Mouse (Mus musculus): ENCODE measurements around the gene Serac1.

The Serac1 gene

GRCm38 (mm10) chr17:6079287-6080122 lies at the start of gene Serac1, which contains the start of gene Gtf2h5:
Gene Serac1 (minus strand): TSS chr17:6079741.
Gene Gtf2h5 (plus strand): TSS chr17:6079786.
- peak; percentile 99 for DNase-seq (ENCODE audit: extremely low spot score)

GRCm38 (mm10) chr17:6128039-6128438 lies 48.5 kb upstream of the Serac1 start:
- DNase-seq (ENCODE audit: extremely low spot score): no peak

GRCm38 (mm10) chr17:6125441-6125840 lies 45.9 kb upstream of the Serac1 start:
- no peak for DNase-seq (ENCODE audit: extremely low spot score)

- no peak for DNase-seq (ENCODE audit: extremely low spot score)
Observed at GRCm38 (mm10) chr17:6123776-6124175, 44.2 kb upstream of the Serac1 start.

GRCm38 (mm10) chr17:6118861-6119260 lies 39.3 kb upstream of the Serac1 start:
- no peak for DNase-seq (ENCODE audit: extremely low spot score)

- no peak for DNase-seq (ENCODE audit: extremely low spot score)
Observed at GRCm38 (mm10) chr17:6117917-6118316, 38.4 kb upstream of the Serac1 start.

GRCm38 (mm10) chr17:6117148-6117725 lies 37.7 kb upstream of the Serac1 start:
- DNase-seq (ENCODE audit: extremely low spot score): no peak

GRCm38 (mm10) chr17:6115085-6115484 lies 35.5 kb upstream of the Serac1 start:
- DNase-seq (ENCODE audit: extremely low spot score): no peak

GRCm38 (mm10) chr17:6113653-6114052 lies 34.1 kb upstream of the Serac1 start:
- no peak for DNase-seq (ENCODE audit: extremely low spot score)

- no peak for DNase-seq (ENCODE audit: extremely low spot score)
Observed at GRCm38 (mm10) chr17:6110956-6111355, 31.4 kb upstream of the Serac1 start.

- DNase-seq (ENCODE audit: extremely low spot score): no peak
Observed at GRCm38 (mm10) chr17:6108175-6108574, 28.6 kb upstream of the Serac1 start.

- peak; percentile 66 for DNase-seq (ENCODE audit: extremely low spot score)
Observed at GRCm38 (mm10) chr17:6107015-6107601, 27.6 kb upstream of the Serac1 start.

GRCm38 (mm10) chr17:6106361-6107014 lies 26.9 kb upstream of the Serac1 start, which contains the start of gene Tulp4:
Gene Tulp4 (plus strand): TSS chr17:6106437.
- peak; percentile 91 for DNase-seq (ENCODE audit: extremely low spot score)

GRCm38 (mm10) chr17:6103566-6103965 lies 24.0 kb upstream of the Serac1 start:
- DNase-seq (ENCODE audit: extremely low spot score): no peak

GRCm38 (mm10) chr17:6102287-6102686 lies 22.7 kb upstream of the Serac1 start:
- DNase-seq (ENCODE audit: extremely low spot score): no peak

GRCm38 (mm10) chr17:6097884-6098283 lies 18.3 kb upstream of the Serac1 start:
- peak; percentile 36 for DNase-seq (ENCODE audit: extremely low spot score)

GRCm38 (mm10) chr17:6095579-6095978 lies 16.0 kb upstream of the Serac1 start:
- DNase-seq (ENCODE audit: extremely low spot score): no peak

GRCm38 (mm10) chr17:6091604-6092003 lies 12.1 kb upstream of the Serac1 start:
- no peak for DNase-seq (ENCODE audit: extremely low spot score)

- no peak for DNase-seq (ENCODE audit: extremely low spot score)
Observed at GRCm38 (mm10) chr17:6083323-6083890, 3.9 kb upstream of the Serac1 start.

- no peak for DNase-seq (ENCODE audit: extremely low spot score)
Observed at GRCm38 (mm10) chr17:6073405-6073804, 6.1 kb downstream of the Serac1 start.

- DNase-seq (ENCODE audit: extremely low spot score): no peak
Observed at GRCm38 (mm10) chr17:6069866-6070265, 9.7 kb downstream of the Serac1 start.

- DNase-seq (ENCODE audit: extremely low spot score): no peak
Observed at GRCm38 (mm10) chr17:6067613-6068012, 11.9 kb downstream of the Serac1 start.

Data from embryo, embryonic 9.5 days (tissue).